Mouse (Mus musculus): Measurements from ENCODE around the gene Aqp1.

GRCm38 (mm10) chr6:55341688-55342087, 5.5 kb downstream of the Aqp1 start:
- TF ChIP-seq MAFK (IDR thresholded peaks at IDR 0.05; ENCODE audit: insufficient replicate concordance, low read length) (no peak), CTCF (conservative IDR thresholded peaks at IDR 0.05 in 1 of 2, IDR thresholded peaks at IDR 0.05 in 1 of 2; ENCODE audit: low read depth in 2 of 2, low read length in 2 of 2) (no peak)

Data from CH12.LX (cell line).